Mouse (Mus musculus): ENCODE results near the gene Tgfb2.

Tgfb2 gene

DNA sequence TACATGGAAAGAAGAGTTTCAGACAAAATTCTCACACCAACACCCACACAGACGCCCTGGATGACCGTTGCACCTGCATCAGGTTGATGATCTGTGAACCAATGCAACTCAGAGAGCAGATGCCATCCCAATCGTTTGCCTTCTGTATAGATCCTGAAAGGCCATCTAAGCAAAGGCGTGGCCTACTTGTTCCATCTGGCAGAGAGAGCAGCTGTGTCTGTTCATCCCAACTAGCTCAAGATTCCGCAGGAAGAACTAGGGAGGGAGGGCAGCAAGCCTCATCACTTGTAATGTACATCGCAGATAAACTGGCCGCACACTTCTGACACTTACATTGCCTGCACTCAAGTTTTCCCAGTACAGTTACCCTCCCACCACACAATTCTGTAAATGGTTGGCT, 130.7 kb downstream of the Tgfb2 start:
- DNase-seq = no peak
